Mouse (Mus musculus): Measurements from ENCODE around the gene Urad. TPM values are rescaled to one million over a fixed set of nuclear protein-coding genes. Genes with fewer than 3 reads are reported as not detected.

Urad gene
- polyA plus RNA-seq, 1 experiment from 2014 or later = not detected

DNA sequence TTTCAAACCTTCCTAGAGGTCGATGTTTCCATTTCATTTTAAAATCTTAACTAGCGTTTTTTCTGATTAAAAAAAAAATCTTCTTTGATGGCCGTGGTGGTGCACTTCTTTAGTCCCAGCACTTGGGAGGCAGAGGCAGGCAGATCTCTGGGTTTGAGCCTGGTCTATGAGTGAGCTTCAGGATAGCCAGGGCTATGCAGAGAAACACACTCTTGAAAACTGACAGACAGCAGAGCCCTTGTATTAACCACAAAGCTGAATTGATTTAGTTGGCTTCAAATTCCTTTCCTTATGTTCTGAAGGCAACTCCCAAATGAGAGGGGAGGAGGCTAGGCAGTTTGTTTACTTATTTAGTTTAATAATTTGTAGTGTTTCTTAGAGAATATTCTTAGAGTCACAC is 46.5 kb downstream of the Urad start:
- WGBS = 19% methylated on average over 3 of the region's 3 CpGs

GRCm38 (mm10) chr5:147274174-147275141 is 47.8 kb downstream of the Urad start:
- under 1% methylated on average over 48 of the region's 48 CpGs for WGBS
- no peak for ATAC-seq
- Histone ChIP-seq H3K27ac (ENCODE audit: low read depth, low read length) (no peak overlapping the region), H3K4me2 (ENCODE audit: low read length) (no peak overlapping the region), H3K4me3 (ENCODE audit: low read length) (no peak overlapping the region), H3K9ac (ENCODE audit: low read depth, low read length) (no peak overlapping the region), H3K36me3 (ENCODE audit: control insufficient read depth, insufficient read depth, low read length) (no peaks in the 10 kb centered on the region), H3K4me1 (ENCODE audit: control insufficient read depth, insufficient read depth, low read depth, low read length) (no peaks in the 10 kb centered on the region), H3K9me3 (ENCODE audit: control insufficient read depth, low read length) (peaks cover 3% of the 10 kb centered on the region), H3K27me3 (replicated peaks; ENCODE audit: control insufficient read depth, insufficient read depth, low read length) (peaks cover 77% of the 10 kb centered on the region)

More for the DNA sequence above, 46.5 kb downstream of the Urad start:
- ATAC-seq = no peak
- H3K4me2 ChIP-seq (ENCODE audit: low read length) = no peak overlapping the region
- H3K4me1 ChIP-seq (ENCODE audit: control insufficient read depth, insufficient read depth, low read depth, low read length) = no peaks in the 10 kb centered on the region
- no peak overlapping the region for H3K27ac ChIP-seq (ENCODE audit: low read depth, low read length)
- H3K36me3 ChIP-seq (ENCODE audit: control insufficient read depth, insufficient read depth, low read length) = no peaks in the 10 kb centered on the region
- H3K9me3 ChIP-seq (ENCODE audit: control insufficient read depth, low read length) = peaks cover 3% of the 10 kb centered on the region
- no peak overlapping the region for H3K4me3 ChIP-seq (ENCODE audit: low read length)
- H3K27me3 ChIP-seq (replicated peaks; ENCODE audit: control insufficient read depth, insufficient read depth, low read length) = peaks cover 79% of the 10 kb centered on the region
- H3K9ac ChIP-seq (ENCODE audit: low read depth, low read length) = no peak overlapping the region

- no peak for ATAC-seq
- 2% methylated on average over 10 of the region's 10 CpGs for WGBS
- Histone ChIP-seq H3K27ac (ENCODE audit: low read depth, low read length) (no peak overlapping the region), H3K4me2 (ENCODE audit: low read length) (no peak overlapping the region), H3K4me3 (ENCODE audit: low read length) (no peak overlapping the region), H3K9me3 (ENCODE audit: control insufficient read depth, low read length) (peaks cover 3% of the 10 kb centered on the region), H3K9ac (ENCODE audit: low read depth, low read length) (no peak overlapping the region), H3K27me3 (replicated peaks; ENCODE audit: control insufficient read depth, insufficient read depth, low read length) (peaks cover 73% of the 10 kb centered on the region), H3K36me3 (ENCODE audit: control insufficient read depth, insufficient read depth, low read length) (no peaks in the 10 kb centered on the region), H3K4me1 (ENCODE audit: control insufficient read depth, insufficient read depth, low read depth, low read length) (no peaks in the 10 kb centered on the region)
These were observed 49.4 kb downstream of the Urad start for GRCm38 (mm10) chr5:147272808-147273345.

- no peaks in the 10 kb centered on the region for H3K36me3 ChIP-seq (ENCODE audit: control insufficient read depth, insufficient read depth, low read length)
- H3K9ac ChIP-seq (ENCODE audit: low read depth, low read length) = no peak overlapping the region
- peaks cover 73% of the 10 kb centered on the region for H3K27me3 ChIP-seq (replicated peaks; ENCODE audit: control insufficient read depth, insufficient read depth, low read length)
- ATAC-seq = no peak
- H3K9me3 ChIP-seq (ENCODE audit: control insufficient read depth, low read length) = peaks cover 3% of the 10 kb centered on the region
- H3K4me3 ChIP-seq (ENCODE audit: low read length) = no peak overlapping the region
- WGBS = 6% methylated on average over 12 of the region's 12 CpGs
- no peaks in the 10 kb centered on the region for H3K4me1 ChIP-seq (ENCODE audit: control insufficient read depth, insufficient read depth, low read depth, low read length)
- no peak overlapping the region for H3K4me2 ChIP-seq (ENCODE audit: low read length)
- no peak overlapping the region for H3K27ac ChIP-seq (ENCODE audit: low read depth, low read length)
These were observed 50.0 kb downstream of the Urad start for GRCm38 (mm10) chr5:147272046-147272807.

DNA sequence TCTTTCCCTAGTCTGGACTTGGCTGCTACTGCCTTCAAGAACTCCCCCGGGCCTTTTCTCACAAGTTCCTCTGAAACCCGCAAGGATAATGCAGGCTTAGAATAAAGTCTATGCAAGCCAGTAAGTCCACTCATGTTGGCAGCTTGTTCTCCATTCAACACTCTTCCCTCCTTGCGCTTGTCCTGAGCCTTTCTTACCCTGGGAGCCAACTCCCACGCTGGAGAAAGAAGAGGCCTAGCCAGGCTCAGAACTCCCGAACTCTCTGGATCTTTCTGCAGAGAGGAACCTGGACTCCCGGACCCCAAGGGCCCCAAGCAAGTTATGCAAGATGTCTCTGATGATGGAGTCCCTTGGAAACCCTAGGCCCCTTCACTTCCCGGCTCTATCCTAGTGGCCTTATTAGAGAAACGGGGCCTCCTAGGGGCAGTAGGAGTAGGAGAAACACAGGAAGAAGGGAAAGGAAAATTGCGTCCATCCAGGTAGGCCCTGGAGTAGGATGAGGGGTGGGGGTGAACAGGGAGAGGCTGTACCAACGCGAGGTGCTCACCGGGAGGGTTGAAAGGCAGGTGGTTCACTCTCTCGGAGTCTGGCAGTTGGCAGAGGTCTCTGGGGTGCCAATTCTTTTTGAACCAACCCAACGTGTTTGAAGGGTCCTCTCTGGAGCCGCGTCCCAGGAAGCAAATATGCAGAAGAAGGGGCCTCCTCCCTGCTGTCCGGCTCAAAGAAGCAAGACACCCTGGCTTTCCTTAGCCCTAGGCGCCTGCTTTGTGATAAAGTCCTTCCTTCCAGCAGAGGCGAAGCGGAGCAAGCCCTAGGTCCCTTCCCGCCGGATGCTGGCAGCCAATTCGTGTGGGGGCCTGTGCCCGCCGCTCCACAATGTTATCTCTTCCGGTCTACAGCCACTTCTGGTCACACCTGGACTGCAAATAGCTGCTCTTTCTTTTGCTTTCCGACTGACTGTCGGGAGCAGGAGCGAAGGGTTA is 51.3 kb downstream of the Urad start:
- 2% methylated on average over 28 of the region's 29 CpGs for WGBS
- no peak overlapping the region for H3K4me3 ChIP-seq (ENCODE audit: low read length)
- no peak for ATAC-seq
- H3K4me1 ChIP-seq (ENCODE audit: control insufficient read depth, insufficient read depth, low read depth, low read length) = no peaks in the 10 kb centered on the region
- peaks cover 3% of the 10 kb centered on the region for H3K9me3 ChIP-seq (ENCODE audit: control insufficient read depth, low read length)
- H3K9ac ChIP-seq (ENCODE audit: low read depth, low read length) = no peak overlapping the region
- peaks cover 73% of the 10 kb centered on the region for H3K27me3 ChIP-seq (replicated peaks; ENCODE audit: control insufficient read depth, insufficient read depth, low read length)
- no peak overlapping the region for H3K4me2 ChIP-seq (ENCODE audit: low read length)
- H3K36me3 ChIP-seq (ENCODE audit: control insufficient read depth, insufficient read depth, low read length) = no peaks in the 10 kb centered on the region
- H3K27ac ChIP-seq (ENCODE audit: low read depth, low read length) = no peak overlapping the region

GRCm38 (mm10) chr5:147269926-147270672 is 52.1 kb downstream of the Urad start, which contains the start of gene Pdx1:
Gene Pdx1 (plus strand): TSS chr5:147269959.
- Histone ChIP-seq H3K9me3 (ENCODE audit: control insufficient read depth, low read length) (no peaks in the 10 kb centered on the region), H3K4me2 (ENCODE audit: low read length) (no peak within 1 kb of the TSS), H3K9ac (ENCODE audit: low read depth, low read length) (no peak within 1 kb of the TSS), H3K4me3 (ENCODE audit: low read length) (no peak within 1 kb of the TSS), H3K36me3 (ENCODE audit: control insufficient read depth, insufficient read depth, low read length) (no peaks in the 10 kb centered on the region), H3K4me1 (ENCODE audit: control insufficient read depth, insufficient read depth, low read depth, low read length) (no peaks in the 10 kb centered on the region), H3K27me3 (replicated peaks; ENCODE audit: control insufficient read depth, insufficient read depth, low read length) (peaks cover 73% of the 10 kb centered on the region), H3K27ac (ENCODE audit: low read depth, low read length) (no peak within 1 kb of the TSS)
- under 1% methylated on average over 39 of the region's 44 CpGs for WGBS
- no peak for ATAC-seq

GRCm38 (mm10) chr5:147269371-147269770 is 52.9 kb downstream of the Urad start:
- H3K36me3 ChIP-seq (ENCODE audit: control insufficient read depth, insufficient read depth, low read length) = no peaks in the 10 kb centered on the region
- H3K9me3 ChIP-seq (ENCODE audit: control insufficient read depth, low read length) = no peaks in the 10 kb centered on the region
- no peak overlapping the region for H3K9ac ChIP-seq (ENCODE audit: low read depth, low read length)
- H3K27me3 ChIP-seq (replicated peaks; ENCODE audit: control insufficient read depth, insufficient read depth, low read length) = peaks cover 72% of the 10 kb centered on the region
- H3K27ac ChIP-seq (ENCODE audit: low read depth, low read length) = no peak overlapping the region
- ATAC-seq = no peak
- no peak overlapping the region for H3K4me2 ChIP-seq (ENCODE audit: low read length)
- 5% methylated on average over 6 of the region's 6 CpGs for WGBS
- no peak overlapping the region for H3K4me3 ChIP-seq (ENCODE audit: low read length)
- no peaks in the 10 kb centered on the region for H3K4me1 ChIP-seq (ENCODE audit: control insufficient read depth, insufficient read depth, low read depth, low read length)

GRCm38 (mm10) chr5:147268728-147269127 is 53.5 kb downstream of the Urad start:
- no peak overlapping the region for H3K9ac ChIP-seq (ENCODE audit: low read depth, low read length)
- no peak overlapping the region for H3K4me2 ChIP-seq (ENCODE audit: low read length)
- no peak for ATAC-seq
- no peak overlapping the region for H3K4me3 ChIP-seq (ENCODE audit: low read length)
- no peaks in the 10 kb centered on the region for H3K9me3 ChIP-seq (ENCODE audit: control insufficient read depth, low read length)
- no peaks in the 10 kb centered on the region for H3K4me1 ChIP-seq (ENCODE audit: control insufficient read depth, insufficient read depth, low read depth, low read length)
- no peak overlapping the region for H3K27ac ChIP-seq (ENCODE audit: low read depth, low read length)
- peaks cover 70% of the 10 kb centered on the region for H3K27me3 ChIP-seq (replicated peaks; ENCODE audit: control insufficient read depth, insufficient read depth, low read length)
- no peaks in the 10 kb centered on the region for H3K36me3 ChIP-seq (ENCODE audit: control insufficient read depth, insufficient read depth, low read length)
- WGBS = 4% methylated on average over 8 of the region's 8 CpGs
